Mouse (Mus musculus) kidney, postnatal 36 days (tissue): ENCODE data around the gene Slc5a3.
A peak's percentile ranks its signal among the peaks of the same experiment; 100 is the strongest.
"Not testable (repeated sequence)": the region's sequence is repeated elsewhere in the genome, so short reads cannot be mapped to it uniquely, and the experiment has no call there.

Source experiments
- DNase-seq, 2 experiments: peaks; one replicate each; pipeline ENCODE4 v3.0.0; 2021 to 2022; ENCODE audit warnings: mixed read lengths in 2 of 2

The Slc5a3 gene

DNA sequence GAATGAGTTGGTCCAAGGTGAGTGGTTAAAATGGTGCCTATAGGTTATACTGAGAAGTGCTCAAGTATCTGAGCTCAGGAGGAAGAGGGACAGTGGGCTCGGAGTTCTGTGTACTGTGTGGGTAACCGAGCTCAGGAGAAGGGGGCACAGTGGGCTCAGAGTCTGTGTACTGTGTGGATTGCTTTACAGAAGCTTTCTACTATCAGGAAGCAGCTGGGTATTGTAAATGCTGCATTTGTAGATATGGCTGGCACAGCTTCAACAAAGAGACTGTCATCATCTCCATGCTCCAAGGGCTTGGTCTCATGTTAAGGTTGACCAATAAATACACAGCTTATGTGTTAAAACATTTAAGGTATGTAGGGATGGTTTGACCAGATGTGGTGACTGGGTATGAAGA lies 6.7 kb downstream of the Slc5a3 start:
- no peak for DNase-seq

DNA sequence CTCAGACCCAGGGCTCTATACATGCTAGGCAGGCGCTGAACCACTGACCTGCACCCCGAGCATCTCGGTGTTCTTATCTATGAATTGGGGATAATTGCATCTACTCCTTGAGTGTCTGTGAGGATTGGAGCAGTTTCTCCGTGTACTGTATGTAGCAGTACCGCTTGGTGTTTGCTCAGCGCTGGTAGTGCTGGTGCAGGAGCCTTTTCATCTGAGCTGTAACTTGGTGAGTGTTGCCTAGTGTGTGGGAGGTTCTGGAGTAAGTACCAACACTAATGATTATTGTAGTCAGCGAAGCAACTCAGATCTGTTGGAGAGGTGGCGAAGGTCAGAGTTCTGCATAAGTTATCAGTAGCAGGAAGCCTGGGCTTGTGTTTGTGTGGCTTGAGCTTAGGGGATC lies 12.2 kb downstream of the Slc5a3 start:
- DNase-seq: no peak

DNA sequence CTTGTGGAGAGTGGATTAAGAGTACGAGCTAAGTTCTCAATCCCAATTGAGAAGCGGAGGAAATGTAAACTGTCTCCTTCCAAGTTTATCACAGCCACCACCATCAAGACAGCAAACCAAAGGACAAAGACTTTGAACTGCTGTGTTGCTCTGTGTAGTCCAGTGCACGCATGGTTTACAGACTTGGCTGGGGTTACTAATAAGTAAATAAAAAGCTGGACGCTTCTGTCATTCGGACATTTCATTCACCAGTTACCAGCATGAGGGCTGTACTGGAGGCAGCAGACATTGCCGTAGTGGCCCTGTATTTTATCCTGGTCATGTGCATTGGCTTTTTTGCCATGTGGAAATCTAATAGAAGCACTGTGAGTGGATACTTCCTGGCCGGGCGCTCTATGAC lies 18.7 kb downstream of the Slc5a3 start:
- no peak for DNase-seq

DNA sequence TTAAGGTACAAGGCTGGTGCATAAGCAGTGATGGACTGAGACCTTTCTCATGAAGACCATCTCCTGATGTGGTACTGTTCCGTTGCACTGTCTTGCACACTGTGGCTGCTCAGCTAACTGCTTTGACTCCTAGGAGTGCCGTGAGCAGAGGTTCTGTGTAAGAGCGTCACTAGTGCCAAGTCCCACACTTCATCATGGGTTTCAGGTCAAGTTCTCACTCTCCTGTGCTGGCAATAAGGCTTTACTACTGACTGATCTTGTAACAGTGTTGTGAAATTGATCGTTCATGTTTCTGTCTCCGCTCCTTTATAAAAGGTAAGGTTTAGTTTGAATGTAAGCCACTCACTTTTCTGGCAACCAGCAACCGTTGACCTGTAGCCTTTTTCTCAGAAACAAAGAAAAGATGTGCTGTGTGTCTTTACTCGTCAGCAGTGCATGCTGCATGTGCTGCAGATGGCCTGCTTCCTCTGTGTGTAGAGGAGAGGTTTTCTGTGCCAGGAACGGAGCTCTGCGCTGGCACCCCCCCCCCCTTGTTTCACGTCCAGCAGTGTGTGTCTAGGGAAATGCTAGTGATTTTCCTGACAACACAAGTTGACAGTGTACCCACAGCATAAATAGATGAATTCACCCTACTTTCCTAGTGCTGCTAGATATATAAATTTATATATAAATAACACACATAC lies 25.8 kb downstream of the Slc5a3 start:
- no peak for DNase-seq

DNA sequence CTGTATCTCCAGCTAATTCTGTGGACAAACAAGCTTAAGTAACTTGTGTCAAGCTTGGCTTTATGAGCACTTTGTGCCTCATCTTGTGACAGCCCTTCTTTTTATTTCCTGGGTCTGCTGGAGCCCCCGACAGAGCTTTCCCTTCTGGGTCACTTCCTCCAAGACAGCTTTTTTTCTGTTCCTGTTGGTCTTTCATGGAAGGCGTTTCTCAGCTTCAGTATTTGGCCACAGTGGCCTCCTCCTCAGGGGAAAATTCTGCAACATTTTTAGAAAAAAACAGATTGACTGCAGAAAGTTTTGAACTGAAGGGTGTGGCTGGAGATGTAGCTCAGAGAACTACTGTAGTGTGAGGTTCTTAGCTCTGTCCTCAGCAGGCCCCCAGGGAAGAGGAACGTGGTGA lies 31.1 kb downstream of the Slc5a3 start:
- no peak for DNase-seq

DNA sequence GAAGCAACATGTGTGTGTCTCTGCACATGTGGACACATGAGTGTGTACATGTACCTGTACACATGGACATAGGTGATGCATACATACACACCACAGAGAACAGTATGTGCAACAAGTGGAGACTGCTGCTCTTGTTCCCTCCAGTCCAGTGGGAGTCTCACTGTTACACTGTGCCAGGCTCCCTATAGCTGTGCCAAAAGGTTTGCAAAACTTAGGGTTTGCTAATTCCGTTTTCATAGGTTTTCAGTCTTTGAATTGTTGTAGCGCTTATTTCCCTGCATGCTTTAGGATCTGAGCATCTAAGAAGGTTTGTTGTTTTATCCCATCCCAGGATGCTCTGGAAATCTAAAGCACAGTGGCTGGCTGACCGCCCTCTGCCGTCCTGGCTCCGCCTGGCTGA lies 33.8 kb downstream of the Slc5a3 start:
- no peak for DNase-seq

DNA sequence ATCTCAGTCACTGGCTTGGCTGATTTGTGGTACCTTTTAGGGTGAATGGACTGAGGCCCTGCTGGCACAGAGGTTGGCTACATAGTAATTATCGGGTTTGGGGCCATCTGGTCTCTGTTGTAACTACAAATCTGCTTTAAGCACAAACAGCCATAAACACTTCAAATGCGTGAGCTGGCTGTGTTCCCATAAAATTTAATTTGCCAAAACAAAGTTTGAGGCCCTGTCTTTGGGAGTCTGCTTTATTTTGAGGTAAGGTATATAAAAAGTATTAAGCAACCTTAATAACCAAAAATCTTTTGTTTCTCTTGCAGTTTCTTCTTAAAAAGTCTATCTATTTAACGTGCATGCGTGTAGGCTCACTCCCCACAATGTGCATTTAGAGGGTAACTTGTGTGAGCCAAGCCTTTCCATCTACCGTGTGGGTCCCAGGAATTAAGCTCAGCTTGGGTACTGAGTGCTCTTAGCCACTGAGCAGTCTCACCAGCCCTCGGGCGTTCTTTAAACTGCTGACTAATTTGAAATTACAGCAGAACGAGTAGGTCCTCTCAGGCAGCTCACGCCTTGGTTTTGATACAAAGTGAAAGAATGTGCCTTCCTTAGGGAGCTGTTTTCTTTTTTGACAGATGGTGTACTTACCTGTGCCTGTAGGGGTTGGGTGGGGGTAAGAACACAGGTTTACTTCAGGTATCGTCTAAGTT lies 40.4 kb downstream of the Slc5a3 start:
- no peak for DNase-seq

DNA sequence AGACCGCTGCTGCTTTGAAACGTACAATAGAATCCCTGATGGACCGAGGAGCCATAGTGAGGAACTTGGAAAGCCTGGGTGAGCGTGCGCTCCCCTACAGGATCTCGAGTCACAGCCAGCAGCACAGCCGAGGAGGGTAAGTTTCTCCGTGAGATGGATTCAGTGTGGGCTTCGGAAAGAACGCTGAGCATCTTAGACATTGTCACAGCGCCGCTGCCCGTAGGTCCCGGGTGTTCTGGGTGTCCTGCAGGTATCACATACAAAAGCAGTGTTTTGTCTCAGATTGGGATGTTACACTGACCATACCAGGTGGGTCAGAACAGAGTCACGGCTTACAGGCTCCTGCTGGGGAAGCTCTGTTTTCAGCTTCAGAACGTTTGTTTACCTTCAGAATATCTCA lies 41.5 kb downstream of the Slc5a3 start:
- no peak for DNase-seq

DNA sequence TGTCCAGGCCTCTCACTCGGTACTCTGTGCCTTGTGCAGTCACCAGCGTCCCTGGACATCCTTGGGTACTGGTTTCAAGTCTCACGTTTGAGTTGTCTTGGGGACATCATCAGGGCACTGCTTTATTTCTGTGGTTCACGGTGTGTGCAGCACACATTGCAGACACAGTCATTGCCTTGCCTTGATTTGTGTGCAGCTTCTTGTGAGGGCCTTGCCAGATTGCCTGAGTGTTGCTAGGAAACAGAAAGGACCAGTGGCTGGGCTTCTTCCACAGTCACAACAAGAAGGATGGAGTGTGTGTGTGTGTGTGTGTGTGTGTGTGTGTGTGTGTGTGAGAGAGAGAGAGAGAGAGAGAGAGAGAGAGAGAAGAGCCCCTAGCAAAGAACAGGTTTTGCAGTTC lies 42.0 kb downstream of the Slc5a3 start:
- no peak for DNase-seq

DNA sequence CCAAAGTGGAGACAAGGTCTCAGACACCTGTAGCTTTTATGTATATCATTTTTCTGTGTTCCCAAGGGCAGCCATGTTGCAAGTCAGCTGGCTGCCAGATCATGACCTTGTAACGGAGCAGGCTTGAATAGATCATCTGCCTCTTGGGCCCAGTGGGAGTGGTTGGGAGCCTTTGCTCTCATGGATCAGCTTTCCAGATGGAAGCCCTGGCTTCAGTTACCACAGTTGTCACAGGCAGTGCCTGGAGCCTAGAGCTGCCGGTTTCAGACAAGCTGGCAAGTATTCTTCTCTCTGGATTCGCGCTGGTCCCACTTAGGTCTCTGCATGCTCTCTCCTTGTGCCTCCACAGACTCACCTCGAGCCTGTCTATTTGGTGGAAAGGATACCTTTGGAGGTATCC lies 44.0 kb downstream of the Slc5a3 start:
- DNase-seq: no peak

DNA sequence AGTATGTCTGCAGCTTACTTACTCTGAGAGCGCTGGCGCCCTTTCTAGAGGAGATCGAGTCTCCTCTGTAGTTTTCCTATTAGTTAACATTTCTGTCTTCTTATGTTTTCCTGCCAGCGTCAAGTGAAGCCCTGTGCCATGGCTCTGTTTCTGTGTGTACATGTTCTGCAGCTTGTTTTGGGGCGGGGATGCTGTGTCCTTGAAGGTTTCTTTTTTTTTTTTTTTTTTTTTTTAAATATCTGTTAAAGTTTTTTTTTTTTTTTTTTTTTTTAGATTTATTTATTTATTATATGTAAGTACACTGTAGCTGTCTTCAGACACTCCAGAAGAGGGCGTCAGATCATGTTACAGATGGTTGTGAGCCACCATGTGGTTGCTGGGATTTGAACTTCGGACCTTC lies 44.8 kb downstream of the Slc5a3 start:
- not testable (repeated sequence) for DNase-seq

DNA sequence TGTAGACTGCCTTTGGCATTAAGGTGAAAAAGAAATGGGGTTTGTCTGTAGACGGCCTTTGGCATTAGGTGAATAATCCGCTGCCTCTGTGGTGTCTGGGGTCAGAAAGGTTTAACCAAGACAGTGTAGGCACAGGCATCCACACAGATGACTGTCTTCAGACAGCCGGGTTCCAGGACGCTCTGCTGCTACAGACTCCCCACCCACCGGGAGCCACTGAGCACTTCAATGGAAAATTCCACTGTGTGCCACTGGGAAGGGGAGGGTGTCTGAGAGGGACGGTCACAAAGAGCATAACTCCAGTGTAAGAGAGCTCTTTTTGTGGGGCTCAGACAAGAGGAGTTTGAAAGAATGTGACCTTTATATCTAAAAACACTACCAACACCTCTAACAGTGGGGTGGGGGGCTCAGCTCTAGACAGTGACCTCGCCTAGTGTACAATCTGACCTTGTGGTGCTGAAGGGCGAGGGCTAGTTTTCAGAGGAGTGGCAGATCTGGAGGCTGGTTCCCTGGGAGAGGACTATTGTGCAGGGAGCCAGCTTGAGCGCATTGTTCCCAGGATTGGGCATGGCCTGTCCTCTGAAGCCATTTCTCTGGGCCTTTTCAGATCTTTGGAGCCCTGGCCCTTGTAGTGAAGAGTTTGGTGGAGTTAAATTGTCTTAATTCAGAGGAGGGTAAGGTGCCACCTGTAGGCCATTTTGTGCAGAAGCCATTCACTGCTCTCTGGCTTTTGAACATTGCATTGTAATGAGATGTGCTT lies 45.6 kb downstream of the Slc5a3 start:
- DNase-seq: peak; percentile 41 to 49

DNA sequence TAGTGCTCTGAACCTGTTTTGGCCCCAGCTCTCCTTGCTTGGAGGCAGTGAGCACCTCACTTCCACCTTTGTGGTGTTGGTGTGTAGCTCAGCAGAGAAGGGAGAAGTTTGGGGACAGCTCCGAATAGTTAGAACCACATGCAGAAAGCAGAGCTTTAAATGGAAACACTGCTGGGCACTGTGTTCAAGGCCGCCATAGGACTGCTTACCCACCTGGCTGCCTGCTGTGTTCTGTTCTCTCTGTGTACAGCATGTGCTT lies 46.1 kb downstream of the Slc5a3 start:
- DNase-seq: no peak

DNA sequence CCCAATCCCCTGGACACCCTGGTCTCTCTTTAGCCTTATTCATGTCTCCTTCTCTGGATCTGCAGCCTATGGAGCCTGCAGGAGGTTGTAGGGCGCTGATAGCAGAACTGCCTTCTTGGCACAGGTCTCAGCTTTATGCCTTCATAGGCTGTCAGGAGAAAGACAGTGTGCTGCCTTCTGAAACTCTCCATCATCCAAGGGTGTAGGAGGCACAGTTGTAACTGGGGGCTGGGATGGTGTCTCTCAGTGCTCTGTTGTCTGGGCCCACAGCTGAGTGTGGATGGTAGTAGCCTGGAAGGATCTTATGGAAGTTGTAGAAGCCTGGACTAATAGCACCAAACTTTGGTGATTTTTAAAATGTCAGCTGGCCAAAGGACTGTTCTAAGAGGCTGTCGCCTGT lies 46.8 kb downstream of the Slc5a3 start:
- DNase-seq: no peak

DNA sequence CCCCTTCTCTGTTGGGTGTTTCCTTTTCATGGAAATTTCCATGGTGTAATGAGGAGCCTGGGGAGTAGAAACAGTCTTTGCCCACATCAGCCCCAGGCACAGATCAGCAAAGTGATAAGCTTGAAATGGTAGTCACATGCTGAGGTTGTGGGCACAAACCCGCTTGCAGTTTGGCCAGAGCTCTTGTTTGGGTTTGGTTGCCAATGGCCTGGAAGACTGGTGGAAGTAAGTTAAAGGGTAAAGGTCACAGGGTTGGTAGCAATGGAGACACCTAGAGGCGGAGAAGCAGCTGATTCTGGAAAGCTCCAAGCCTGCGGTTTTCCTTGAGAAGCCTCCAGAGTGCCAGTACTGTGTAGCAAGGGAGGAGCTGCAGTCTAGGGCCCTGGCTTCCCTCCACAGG lies 47.5 kb downstream of the Slc5a3 start:
- peak; percentile 49 to 67 for DNase-seq

DNA sequence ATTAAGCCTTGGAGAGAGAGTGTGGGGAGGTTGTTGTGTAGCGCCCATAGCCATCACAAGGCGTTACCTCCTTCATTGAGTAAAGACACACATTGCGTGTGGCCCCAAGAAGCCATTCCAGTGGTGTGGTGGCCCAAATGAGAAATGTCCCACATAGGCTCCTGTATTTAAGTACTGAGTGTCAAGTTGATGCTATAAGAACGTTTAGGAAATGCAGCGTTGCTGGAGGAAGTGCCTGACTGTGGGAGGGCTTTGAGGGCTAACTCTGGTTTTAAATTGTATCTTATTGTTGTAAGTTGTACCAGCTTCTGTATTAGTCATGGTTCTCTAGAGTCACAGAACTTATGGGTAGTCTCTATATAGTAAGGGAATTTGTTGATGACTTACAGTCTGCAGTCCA lies 49.2 kb downstream of the Slc5a3 start:
- no peak for DNase-seq

DNA sequence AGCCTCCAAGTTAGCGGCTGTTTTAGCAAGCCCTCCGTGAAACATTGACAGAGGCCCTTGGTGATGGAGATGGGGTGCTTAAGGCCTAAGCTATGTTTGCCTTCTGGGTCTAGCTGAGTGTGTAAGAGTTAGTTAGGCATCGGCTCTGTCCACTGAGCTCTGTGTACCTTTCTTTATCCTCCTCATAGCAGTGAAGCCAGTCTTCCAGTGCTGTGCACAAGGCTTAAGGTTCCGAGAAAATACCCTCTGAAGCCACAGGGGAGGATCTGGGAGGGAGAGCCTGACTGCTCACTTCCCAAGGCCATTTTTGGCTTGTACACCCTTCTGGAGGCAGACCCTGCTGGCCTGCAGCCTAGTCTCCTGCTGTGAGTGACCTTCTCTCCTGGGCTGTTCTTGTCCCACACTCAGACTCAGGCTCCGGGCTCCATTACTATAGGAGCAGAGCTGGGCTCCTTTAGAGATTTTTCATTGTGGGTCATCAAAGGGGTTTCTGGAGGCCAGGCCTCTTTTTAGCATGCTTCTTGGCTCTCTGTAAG lies 56.7 kb downstream of the Slc5a3 start:
- DNase-seq: peak; percentile 33 to 61

DNA sequence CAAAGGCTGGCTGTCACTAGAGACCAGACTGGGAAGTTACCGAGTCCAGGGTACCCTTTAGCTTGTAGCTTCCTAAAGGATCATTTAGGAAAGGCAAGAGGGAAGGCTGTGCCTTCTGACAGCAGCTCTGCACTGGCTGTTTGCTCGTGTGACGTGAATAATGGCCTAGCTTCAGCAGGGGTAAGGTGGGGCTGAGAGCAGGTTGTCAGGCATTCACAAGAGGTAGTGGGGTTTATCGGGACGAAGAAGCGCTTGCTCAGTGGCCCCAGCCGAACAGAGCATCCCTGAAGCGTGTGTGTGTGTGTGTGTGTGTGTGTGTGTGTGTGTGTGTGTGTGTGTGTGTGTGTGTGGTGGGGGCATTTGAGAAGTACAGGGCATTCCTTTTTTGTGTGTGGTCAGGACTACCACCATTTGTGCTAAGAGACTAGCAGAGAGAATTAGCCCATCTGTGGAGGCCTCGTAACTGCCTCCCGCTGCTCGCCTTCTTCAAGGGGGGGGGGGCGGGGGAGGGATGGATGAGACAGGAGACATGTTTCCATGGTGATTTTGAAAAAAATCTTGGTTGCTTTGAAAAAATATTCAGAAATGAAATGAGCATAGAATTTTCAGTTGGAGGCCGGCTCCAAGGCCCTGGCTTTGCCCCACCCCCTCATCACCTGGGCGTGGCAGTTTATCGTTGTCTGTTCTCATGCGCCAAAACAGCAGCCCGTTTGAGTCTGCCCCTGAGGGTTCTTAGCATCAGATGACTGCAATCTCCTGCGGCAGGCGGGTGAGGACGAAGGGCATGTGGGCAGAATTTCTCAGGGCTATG lies 57.7 kb downstream of the Slc5a3 start:
- peak in 1 of 2 experiments; percentile 39 for DNase-seq

DNA sequence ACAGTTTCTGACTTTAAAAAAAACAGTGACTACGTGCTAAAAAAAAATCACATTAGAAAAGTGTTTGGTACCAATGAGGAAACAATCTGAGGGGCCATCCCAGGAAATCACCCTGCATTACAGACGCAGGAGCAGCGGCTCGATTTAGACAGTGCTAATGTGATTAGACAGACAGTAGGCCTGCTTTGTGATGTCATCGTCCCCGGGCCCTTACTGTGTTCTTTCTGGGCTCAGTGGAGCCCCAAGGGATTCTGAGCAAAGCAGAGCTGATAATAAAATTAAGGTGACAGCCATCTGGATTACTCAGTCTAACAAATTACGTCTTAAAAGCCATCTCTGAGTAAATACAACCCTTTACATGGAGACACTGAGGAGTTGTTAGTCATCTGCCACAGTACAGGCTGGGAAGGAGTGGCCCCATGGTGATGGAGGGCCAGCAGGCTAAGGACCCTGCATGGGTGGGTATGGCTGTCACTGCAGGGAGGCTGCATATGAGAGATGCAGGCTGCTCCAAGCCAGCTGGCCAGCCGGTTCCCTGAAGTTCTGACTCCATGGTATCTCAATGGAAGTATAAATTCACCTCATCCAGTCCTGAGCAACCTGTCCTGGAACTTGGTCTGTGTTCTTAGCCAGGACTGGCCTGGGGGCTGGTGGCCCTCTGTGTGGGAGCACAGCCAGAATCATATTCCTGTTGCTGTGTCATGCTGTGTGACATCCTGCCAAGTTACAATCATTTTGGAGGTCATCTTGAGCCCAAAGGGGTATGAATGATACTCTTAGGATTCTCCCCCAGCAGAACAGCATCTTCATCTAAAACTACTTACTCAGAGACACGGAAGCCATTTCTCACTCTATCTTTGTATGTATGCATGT lies 59.5 kb downstream of the Slc5a3 start:
- no peak for DNase-seq

DNA sequence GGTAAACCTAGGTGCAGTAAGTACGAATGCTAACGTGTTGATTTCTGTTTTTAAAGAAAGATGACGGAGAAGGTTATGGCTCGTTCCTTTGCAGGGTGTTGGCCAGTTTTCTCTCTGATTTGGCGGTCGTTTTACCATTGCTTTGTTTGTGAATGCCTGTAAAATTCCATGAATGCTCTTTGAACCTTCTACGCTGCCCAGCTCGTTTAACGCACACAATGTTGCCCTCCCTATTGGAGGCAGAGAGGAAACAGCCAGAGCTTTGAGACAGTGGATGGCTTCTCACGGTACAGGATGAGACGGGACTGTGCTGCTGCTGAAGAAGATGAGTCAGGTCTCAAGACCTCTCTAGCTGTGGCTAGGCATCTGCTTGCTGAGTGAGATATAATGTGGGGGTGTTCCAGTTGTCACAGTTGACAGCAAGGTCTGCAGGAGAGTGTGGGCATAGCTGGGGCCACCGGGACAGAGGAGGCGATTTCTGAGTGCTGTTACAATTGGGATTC lies 60.9 kb downstream of the Slc5a3 start:
- DNase-seq: no peak

DNA sequence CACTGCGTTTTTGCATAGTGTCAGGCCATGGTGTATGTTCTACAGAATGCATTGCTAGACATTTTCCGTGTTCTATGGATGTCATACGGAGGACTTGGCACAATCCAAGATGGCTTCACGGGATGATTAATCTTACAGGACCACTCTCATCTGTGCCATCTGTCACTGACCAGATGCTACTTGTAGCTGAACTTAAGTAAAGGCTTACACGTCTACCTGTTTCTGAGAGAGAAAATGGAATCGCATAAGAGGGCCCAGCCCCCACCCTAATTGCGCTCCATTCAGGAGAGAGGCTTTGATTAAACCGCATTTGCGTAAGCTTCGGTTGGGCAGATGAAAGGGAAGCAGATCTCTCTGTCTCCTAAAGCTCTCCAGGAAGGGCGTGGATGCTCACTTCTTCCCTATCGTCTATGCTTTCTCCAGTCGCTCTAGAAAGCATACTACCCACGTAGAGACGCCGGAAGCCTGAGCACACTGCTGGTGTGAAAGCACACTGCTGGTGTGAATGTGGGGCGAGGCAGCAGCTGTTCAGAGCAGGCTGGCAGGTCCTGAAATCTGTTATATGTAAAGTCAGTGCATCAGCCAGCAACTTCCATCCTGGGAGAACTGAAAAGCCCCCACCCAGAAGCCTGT lies 62.9 kb downstream of the Slc5a3 start:
- no peak for DNase-seq
